Comparison of ENCODE assay signal across 28 mouse cellular contexts in genomic region chr1:36632846-36633245, GRCm38 (mm10). TPM values are rescaled to one million over a fixed set of nuclear protein-coding genes. Genes with fewer than 3 reads are reported as not detected.
"Had no signal": no experiment of that assay in that cellular context is flagged by ENCODE, and none has a peak within 500 bp of the region (broad histone marks: within the 10 kb centered on the region; RNA-seq: fewer than 3 reads in every experiment).

No protein-coding gene starts in this region.

- H3K4me1 ChIP-seq: midbrain, embryonic 13.5 days had no signal

- H3K27ac ChIP-seq: kidney, embryonic 15.5 days; limb, embryonic 13.5 days; liver, embryonic 12.5 days; liver, embryonic 15.5 days; lung, embryonic 15.5 days; midbrain, embryonic 10.5 days; midbrain, embryonic 13.5 days; neural tube, embryonic 13.5 days had no signal

- H3K27me3 ChIP-seq: kidney, embryonic 15.5 days; limb, embryonic 13.5 days; lung, embryonic 15.5 days; midbrain, embryonic 13.5 days; neural tube, embryonic 13.5 days had no signal

- H3K4me3 ChIP-seq: kidney, embryonic 15.5 days; limb, embryonic 10.5 days; limb, embryonic 13.5 days; liver, embryonic 12.5 days; liver, embryonic 15.5 days; lung, embryonic 15.5 days; megakaryocyte, embryonic 14.5 days; midbrain, embryonic 10.5 days; midbrain, embryonic 13.5 days; myocyte; neural tube, embryonic 13.5 days had no signal

- H3K9ac ChIP-seq: kidney, embryonic 15.5 days; liver, embryonic 12.5 days; liver, embryonic 15.5 days; lung, embryonic 15.5 days; midbrain, embryonic 13.5 days; neural tube, embryonic 13.5 days had no signal

- DNase-seq: kidney, adult 2 months; kidney, postnatal 36 days; layer of hippocampus, adult 9-11 months; liver; lung, adult 18-20 months; lung, postnatal 10 days; lung, postnatal 36 days; retina, postnatal 1 day; thymus, adult 18-20 months; thymus, postnatal 14 days; thymus, postnatal 4 days had no signal

- H3K36me3 ChIP-seq: kidney, embryonic 15.5 days; limb, embryonic 10.5 days; limb, embryonic 13.5 days; liver, embryonic 12.5 days; liver, embryonic 15.5 days; lung, embryonic 15.5 days; midbrain, embryonic 10.5 days; midbrain, embryonic 13.5 days; neural tube, embryonic 13.5 days had no signal

- ATAC-seq: liver, embryonic 12.5 days; midbrain, embryonic 13.5 days; midbrain, embryonic 16.5 days had no signal

- H3K9me3 ChIP-seq: kidney, embryonic 15.5 days; limb, embryonic 10.5 days; limb, embryonic 13.5 days; liver, embryonic 12.5 days; liver, embryonic 15.5 days; lung, embryonic 15.5 days; megakaryocyte, embryonic 14.5 days; midbrain, embryonic 10.5 days; midbrain, embryonic 13.5 days; neural tube, embryonic 13.5 days had no signal

- H3K4me2 ChIP-seq: kidney, embryonic 15.5 days; limb, embryonic 13.5 days; liver, embryonic 12.5 days; liver, embryonic 15.5 days; lung, embryonic 15.5 days; midbrain, embryonic 13.5 days; neural tube, embryonic 13.5 days had no signal

RNA-seq across cellular contexts. Expression of gene Fam178b, which starts 50.1 kb away (rescaled TPM):
- total RNA-seq: layer of hippocampus, adult 18-20 months; left cerebral cortex, adult 18-20 months; left cerebral cortex, postnatal 25 days; monocyte, adult 5-6 weeks; neutrophil, adult 5-6 weeks had no signal
- polyA plus RNA-seq: liver, embryonic 12.5 days; midbrain, embryonic 13.5 days had no signal
